ENCODE assay signal across 8 mouse cellular contexts in the genomic region with DNA sequence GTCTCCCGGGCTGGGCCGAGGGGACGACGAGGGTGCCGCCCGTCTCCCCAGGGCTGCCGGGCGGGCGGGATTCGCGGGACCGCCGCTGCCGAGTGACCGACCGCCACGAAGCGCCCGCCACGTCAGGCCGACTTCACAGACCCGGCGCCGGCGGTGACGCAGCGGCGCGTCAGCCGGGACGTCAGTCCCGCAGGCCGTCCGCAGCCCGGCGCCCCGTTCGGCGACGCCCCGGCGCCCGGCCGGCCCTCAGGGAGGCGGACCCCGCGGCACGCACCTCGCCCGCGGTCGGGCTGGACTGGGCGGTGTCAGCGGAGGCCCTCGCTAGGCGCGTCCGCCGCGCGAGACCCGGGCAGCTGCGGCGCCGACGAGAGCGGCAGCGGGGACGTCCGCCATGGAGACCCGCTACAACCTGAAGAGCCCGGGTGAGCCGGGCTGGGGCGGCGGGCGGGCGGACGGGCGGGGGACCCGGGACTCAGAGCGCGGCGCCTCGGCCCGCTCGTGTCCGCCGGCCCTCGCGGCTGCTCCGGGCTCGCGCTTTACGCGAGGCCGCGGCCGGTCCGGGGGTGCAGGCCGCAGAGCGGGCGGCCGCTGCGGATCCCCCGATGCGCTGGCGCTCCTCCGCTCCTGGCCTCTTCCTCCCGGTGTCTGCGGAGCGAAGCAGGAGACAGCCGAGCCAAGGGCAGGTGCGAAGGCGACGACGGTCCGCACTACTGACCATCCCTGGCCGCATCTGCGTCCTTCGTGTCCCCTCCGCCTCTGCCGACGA. TPM values are rescaled to one million over a fixed set of nuclear protein-coding genes. Genes with fewer than 3 reads are reported as not detected.
A peak's percentile ranks its signal among the peaks of the same experiment; 100 is the strongest.
DNase-seq lines count a peak whose midpoint lies in the region; ATAC-seq and TF ChIP-seq lines count a peak whose summit lies in the region.

Ube2j1 (plus strand) TSS at position 222 of the 766 bp plus-strand sequence.

- ATAC-seq in forebrain, embryonic 16.5 days: peak; percentile 97
- ATAC-seq in lung, embryonic 14.5 days (ENCODE audit: insufficient read depth): peak; percentile 99

- peak within 1 kb of the TSS; percentile 95 for H3K27ac ChIP-seq in forebrain, embryonic 16.5 days (ENCODE audit: low read length)
- H3K27ac ChIP-seq in layer of hippocampus, adult 2 months: peak within 1 kb of the TSS; percentile 95
- peak within 1 kb of the TSS; percentile 95 for H3K27ac ChIP-seq in lung, embryonic 14.5 days (ENCODE audit: low read depth)
- H3K27ac ChIP-seq in olfactory bulb, adult 2 months (ENCODE audit: insufficient read depth, low read depth, low read length): peak within 1 kb of the TSS; percentile 78
- H3K27ac ChIP-seq in thymus, adult 2 months (ENCODE audit: control insufficient read depth, insufficient read depth, low read length): no peak within 1 kb of the TSS; the same call in 1 of the 2 replicates

- under 1% methylated on average over 78 of the region's 123 CpGs for WGBS in forebrain, embryonic 16.5 days
- under 1% methylated on average over 89 of the region's 123 CpGs for WGBS in lung, embryonic 14.5 days
- under 1% methylated on average over 122 of the region's 123 CpGs for WGBS in olfactory bulb, adult 2 months
- WGBS in thymus, adult 2 months: under 1% methylated on average over 123 of the region's 123 CpGs

- no peak for TF ChIP-seq CTCF in layer of hippocampus, adult 2 months (conservative IDR thresholded peaks at IDR 0.05)
- no peak for TF ChIP-seq CTCF in lung, embryonic 14.5 days (IDR thresholded peaks at IDR 0.05; ENCODE audit: low read depth)
- no peak for TF ChIP-seq CTCF in olfactory bulb, adult 2 months (IDR thresholded peaks at IDR 0.05; ENCODE audit: insufficient read depth, low read depth, low read length)
- 0 out of 2 replicates have a peak, but pooled peaks have one; percentile 20 for TF ChIP-seq CTCF in thymus, adult 2 months (IDR thresholded peaks at IDR 0.05; ENCODE audit: borderline replicate concordance, control insufficient read depth, extremely low read depth, insufficient read depth, low read length, poor library complexity)

- peak; percentile 88 for TF ChIP-seq POLR2A in olfactory bulb, adult 2 months (IDR thresholded peaks at IDR 0.05; ENCODE audit: insufficient read depth, low read depth, low read length)
- peak; percentile 66; the same call in 1 of the 2 replicates for TF ChIP-seq POLR2A in thymus, adult 2 months (IDR thresholded peaks at IDR 0.05; ENCODE audit: control insufficient read depth, extremely low read depth, insufficient read depth, low read length, poor library complexity)

- peak; percentile 48 for DNase-seq in ES-CJ7 (ENCODE audit: low read depth, low spot score)
- peak; percentile 92 for DNase-seq in cerebellum, adult 11-12 months
- peak; percentile 90 to 92 for DNase-seq in heart, postnatal 36 days
- peak; percentile 88 for DNase-seq in layer of hippocampus, adult 2 months (ENCODE audit: low spot score in 2 of 2)
- DNase-seq in lung, embryonic 14.5 days: peak; percentile 96
- DNase-seq in thymus, adult 2 months: peak; percentile 74

- no peaks in the 10 kb centered on the region for H3K27me3 ChIP-seq in forebrain, embryonic 16.5 days (replicated peaks; ENCODE audit: control insufficient read depth, insufficient read depth, low read length)
- H3K27me3 ChIP-seq in lung, embryonic 14.5 days (ENCODE audit: insufficient read depth, low read length): no peaks in the 10 kb centered on the region
- no peaks in the 10 kb centered on the region for H3K27me3 ChIP-seq in thymus, adult 2 months (ENCODE audit: control insufficient read depth, insufficient read depth, low read length)

- H3K4me3 ChIP-seq in forebrain, embryonic 16.5 days (replicated peaks; ENCODE audit: low read length): peak within 1 kb of the TSS; percentile 96
- H3K4me3 ChIP-seq in layer of hippocampus, adult 2 months: peak within 1 kb of the TSS; percentile 93
- H3K4me3 ChIP-seq in lung, embryonic 14.5 days (ENCODE audit: low read depth, low read length): peak within 1 kb of the TSS; percentile 80
- H3K4me3 ChIP-seq in olfactory bulb, adult 2 months (ENCODE audit: insufficient read depth, low read depth, low read length): peak within 1 kb of the TSS; percentile 68
- H3K4me3 ChIP-seq in thymus, adult 2 months (ENCODE audit: control insufficient read depth, insufficient read depth, low read length): peak within 1 kb of the TSS; percentile 75

- peaks cover 4% of the 10 kb centered on the region; the same call in 1 of the 2 replicates for H3K36me3 ChIP-seq in forebrain, embryonic 16.5 days (ENCODE audit: control insufficient read depth, insufficient read depth)
- H3K36me3 ChIP-seq in lung, embryonic 14.5 days (ENCODE audit: insufficient read depth): peaks cover 20% of the 10 kb centered on the region; the same call in 1 of the 2 replicates
- H3K36me3 ChIP-seq in thymus, adult 2 months (ENCODE audit: control insufficient read depth, insufficient read depth, low read length): no peaks in the 10 kb centered on the region

- H3K9me3 ChIP-seq in forebrain, embryonic 16.5 days (ENCODE audit: control insufficient read depth, low read length): peaks cover 2% of the 10 kb centered on the region; the same call in 1 of the 2 replicates
- H3K9me3 ChIP-seq in lung, embryonic 14.5 days (ENCODE audit: low read depth, low read length): 0 out of 2 replicates have a peak, but pooled peaks cover 3% of the 10 kb centered on the region

- intact Hi-C loops in heart, postnatal 36 days (cut with DNase I): loop anchor here (2.0 to 5.0 kb wide), 5 partner anchors 86 to 374 kb away; partner anchors contain the start of genes Lyrm2 and Mdn1

- peak within 1 kb of the TSS; percentile 69 for H3K4me2 ChIP-seq in forebrain, embryonic 16.5 days (ENCODE audit: low read length)
- peak within 1 kb of the TSS; percentile 78 for H3K4me2 ChIP-seq in lung, embryonic 14.5 days

- peak within 1 kb of the TSS; percentile 95 for H3K9ac ChIP-seq in forebrain, embryonic 16.5 days (replicated peaks; ENCODE audit: low read depth, low read length)
- H3K9ac ChIP-seq in lung, embryonic 14.5 days: peak within 1 kb of the TSS; percentile 97

- H3K4me1 ChIP-seq in forebrain, embryonic 16.5 days (replicated peaks; ENCODE audit: control insufficient read depth, insufficient read depth, low read length): peaks cover 15% of the 10 kb centered on the region
- peaks cover 4% of the 10 kb centered on the region for H3K4me1 ChIP-seq in lung, embryonic 14.5 days (ENCODE audit: insufficient read depth)
- H3K4me1 ChIP-seq in olfactory bulb, adult 2 months (ENCODE audit: control insufficient read depth, insufficient read depth, low read length): peaks cover 5% of the 10 kb centered on the region; the same call in 1 of the 2 replicates
- 0 out of 2 replicates have a peak, but pooled peaks cover 4% of the 10 kb centered on the region for H3K4me1 ChIP-seq in thymus, adult 2 months (replicated peaks; ENCODE audit: control insufficient read depth, insufficient read depth, low read length)

RNA-seq across cellular contexts. Expression of gene Ube2j1, which starts in this region (rescaled TPM):
- polyA plus RNA-seq in forebrain, embryonic 16.5 days (2015; fragmentation: Nextera tagmentation; extraction: Ambion mirVana): 53.4 and 60.2 TPM in 2 replicates
- 10 to 100 TPM; 41.6 to 42.5 TPM for total RNA-seq in heart, postnatal 36 days (2021)
- total RNA-seq in layer of hippocampus, adult 2 months (2021): 10 to 100 TPM; 93.4 to 94.8 TPM
- 50.7 and 57.4 TPM in 2 replicates for polyA plus RNA-seq in lung, embryonic 14.5 days (2014; fragmentation: Nextera tagmentation; extraction: Ambion mirVana)
- not detected in 2 replicates for polyA plus RNA-seq in olfactory bulb, adult 2 months (2012; ENCODE audit: insufficient read depth, insufficient read length, low replicate concordance, missing spikeins)
- 28.7 and 30.1 TPM in 2 replicates for polyA plus RNA-seq in thymus, adult 2 months (2012; rRNA removed)
